Mouse (Mus musculus): Measurements from ENCODE around the gene Notch4.

DNA sequence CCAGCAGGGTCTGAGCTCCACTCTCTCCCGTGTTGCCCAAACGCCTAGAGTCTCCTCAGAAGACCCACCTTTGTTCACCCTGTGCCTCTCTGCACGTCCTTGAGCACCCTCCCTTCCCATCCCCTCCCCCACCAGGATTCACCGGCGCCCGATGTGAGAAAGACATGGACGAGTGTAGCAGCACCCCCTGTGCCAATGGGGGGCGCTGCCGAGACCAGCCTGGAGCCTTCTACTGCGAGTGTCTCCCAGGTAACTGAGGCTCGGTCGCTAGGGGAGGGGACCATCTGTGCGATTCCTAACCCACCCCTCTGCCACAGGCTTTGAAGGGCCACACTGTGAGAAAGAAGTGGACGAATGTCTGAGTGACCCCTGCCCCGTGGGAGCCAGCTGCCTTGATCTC, 8.3 kb downstream of the Notch4 start:
- no peak for TF ChIP-seq POLR2A (IDR thresholded peaks at IDR 0.05; ENCODE audit: low read depth, low read length)
- no peak for TF ChIP-seq CTCF (IDR thresholded peaks at IDR 0.05; ENCODE audit: borderline replicate concordance, insufficient read depth, low read length)

Measured in embryonic fibroblast, embryonic 13.5 days (primary cell).